Mouse (Mus musculus) left cerebral cortex, postnatal 36 days (tissue): ENCODE results near the gene Gan. TPM values are rescaled to one million over a fixed set of nuclear protein-coding genes. Genes with fewer than 3 reads are reported as not detected.
A peak's percentile ranks its signal among the peaks of the same experiment; 100 is the strongest.

Experiments used
- DNase-seq, 2 experiments: peaks; one replicate each; pipeline ENCODE4 v3.0.0; 2021 to 2022; ENCODE audit warnings: low spot score in 2 of 2, mixed read lengths in 1 of 2
- intact Hi-C: fragments of 180-260 bp; cut with DNase I; formaldehyde crosslinking; loops from one replicate; pipeline ENCODE4 v1.15.1; 2025
- total RNA-seq, 2 experiments: library from RNA; stranded (reverse); gene quantifications; 2 replicates each; pipeline ENCODE4 v1.2.3; 2021

The Gan gene
- total RNA-seq, 2 experiments from 2014 or later, result 16.3 to 17.0 TPM

GRCm38 (mm10) chr8:117196593-117196992, 38.7 kb downstream of the Gan start:
- intact Hi-C loops, result no loop called here
- DNase-seq, result no peak

DNA sequence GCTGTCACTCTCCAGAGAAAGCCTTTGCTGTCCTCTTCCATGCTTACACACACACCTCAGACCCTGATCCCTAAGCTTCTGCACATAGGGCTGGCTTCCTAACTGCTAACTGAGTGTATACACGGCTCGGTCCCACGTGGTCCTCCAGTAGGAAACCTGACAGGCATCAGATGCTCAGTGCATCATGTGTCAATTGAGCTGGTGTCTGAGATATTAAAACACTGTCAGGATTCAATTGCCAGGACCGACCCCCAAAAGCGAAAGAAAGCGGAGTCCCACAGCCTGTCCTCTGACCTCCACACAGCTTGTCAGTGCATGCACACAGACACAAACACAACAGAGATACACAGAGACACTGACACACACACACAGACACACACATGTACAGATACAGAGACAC, 39.6 kb downstream of the Gan start:
- no peak for DNase-seq
- intact Hi-C loops, result no loop called here

DNA sequence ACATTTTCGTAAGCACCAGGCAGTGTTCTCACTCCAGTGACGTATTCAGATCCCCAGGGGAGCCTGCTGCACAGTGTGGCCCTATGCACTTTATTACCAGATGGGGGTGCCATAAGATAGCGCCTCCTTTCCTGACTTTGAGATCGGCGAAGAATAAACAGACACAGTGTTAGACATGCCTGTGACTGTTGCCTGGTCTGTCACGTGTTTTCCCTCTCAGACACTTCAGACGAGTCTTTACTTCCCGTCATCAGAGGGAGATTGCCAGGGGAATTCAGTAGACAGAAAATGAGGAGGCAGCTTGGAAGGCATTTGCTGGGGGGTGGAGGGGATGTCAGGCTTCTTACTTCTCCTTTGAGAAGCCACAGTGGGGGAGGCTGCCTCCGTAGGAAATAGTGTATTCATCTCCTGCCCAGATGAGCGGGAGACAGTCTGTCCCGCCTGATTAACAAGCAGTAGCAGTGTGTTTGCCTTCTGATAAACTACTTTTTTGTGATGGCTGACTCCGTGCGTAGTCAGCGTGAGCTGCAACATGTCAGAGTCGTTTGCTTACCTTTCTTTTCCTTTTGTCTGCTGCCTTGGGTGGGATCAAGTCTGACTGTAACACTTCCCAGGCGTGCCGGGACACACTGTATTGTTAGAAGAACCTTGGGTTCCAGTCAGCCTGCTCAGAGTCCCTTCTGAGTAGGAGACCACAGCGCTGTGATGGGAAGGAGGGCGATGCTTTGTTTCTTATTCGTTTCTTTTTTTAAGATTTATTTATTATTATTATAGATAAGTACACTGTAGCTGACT, 40.4 kb downstream of the Gan start:
- intact Hi-C loops, result loop anchor here (2.0 kb wide), 1 partner anchor 276 kb away; no protein-coding TSS in a partner anchor
- DNase-seq, result peak; percentile 51 to 57

GRCm38 (mm10) chr8:117199658-117200057, 41.7 kb downstream of the Gan start:
- intact Hi-C loops, result loop anchor here (2.0 kb wide), 1 partner anchor 275 kb away; no protein-coding TSS in a partner anchor
- no peak for DNase-seq

DNA sequence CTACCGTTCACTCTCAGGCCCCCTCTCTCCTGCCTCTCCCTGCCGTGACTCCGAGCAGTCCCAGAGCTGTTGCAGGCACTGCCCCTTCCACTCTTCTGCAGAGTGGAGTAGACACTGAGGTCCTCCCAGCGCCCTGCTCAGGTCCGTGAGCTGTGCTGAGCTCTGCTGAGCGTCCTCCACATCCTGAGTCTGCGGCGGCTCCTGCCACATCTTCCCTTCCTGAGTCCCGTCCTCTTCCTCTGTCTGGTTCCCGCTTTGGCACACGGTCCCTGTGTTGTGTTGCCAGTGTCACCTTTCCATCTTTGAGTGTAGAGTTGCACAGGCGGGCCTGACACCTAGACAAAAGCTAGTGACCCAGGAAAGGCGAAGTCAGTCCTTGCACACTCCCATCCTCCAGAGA, 42.4 kb downstream of the Gan start:
- intact Hi-C loops, result no loop called here
- no peak for DNase-seq

DNA sequence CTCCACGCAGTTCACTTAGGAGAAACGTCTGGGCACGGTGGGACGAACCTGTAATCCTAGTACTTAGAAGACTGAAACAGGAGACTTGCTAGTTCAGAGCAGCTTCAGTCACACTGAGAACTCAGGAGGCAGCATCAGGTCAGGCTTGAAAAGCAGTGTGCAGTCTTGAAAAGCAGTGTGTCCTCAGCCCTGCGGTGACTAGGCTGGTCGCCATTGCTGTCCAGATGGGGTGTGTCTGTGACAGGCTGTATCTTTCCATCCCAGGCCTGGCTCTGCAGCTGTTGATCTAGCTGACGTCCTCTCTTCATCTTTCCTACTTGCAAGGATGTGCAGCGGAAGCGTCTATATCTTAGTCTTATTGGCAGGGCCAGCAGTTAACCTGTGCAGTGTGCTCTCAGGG, 42.9 kb downstream of the Gan start:
- intact Hi-C loops, result no loop called here
- no peak for DNase-seq

GRCm38 (mm10) chr8:117201221-117202017, 43.5 kb downstream of the Gan start:
- DNase-seq, result no peak
- intact Hi-C loops, result no loop called here

DNA sequence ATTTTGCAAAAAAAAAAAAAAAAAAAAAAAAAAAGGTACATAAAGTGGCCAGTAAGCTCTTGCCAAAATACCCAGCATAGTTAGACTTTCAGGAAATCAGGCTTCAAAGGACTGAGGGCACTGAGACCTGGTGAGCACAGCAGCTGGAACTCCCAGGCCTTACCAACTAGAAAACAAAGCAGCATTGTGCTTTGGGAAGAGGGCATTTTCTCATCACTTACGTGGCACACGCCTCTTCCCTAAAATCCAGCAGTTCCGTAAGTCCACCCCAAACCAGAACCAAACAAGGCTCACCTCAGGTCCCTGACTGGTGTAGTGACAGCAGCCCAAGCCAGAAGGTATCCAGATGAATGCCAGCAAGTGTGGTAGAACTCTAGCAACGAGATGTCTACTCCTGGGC, 45.1 kb downstream of the Gan start:
- intact Hi-C loops, result no loop called here
- no peak for DNase-seq

DNA sequence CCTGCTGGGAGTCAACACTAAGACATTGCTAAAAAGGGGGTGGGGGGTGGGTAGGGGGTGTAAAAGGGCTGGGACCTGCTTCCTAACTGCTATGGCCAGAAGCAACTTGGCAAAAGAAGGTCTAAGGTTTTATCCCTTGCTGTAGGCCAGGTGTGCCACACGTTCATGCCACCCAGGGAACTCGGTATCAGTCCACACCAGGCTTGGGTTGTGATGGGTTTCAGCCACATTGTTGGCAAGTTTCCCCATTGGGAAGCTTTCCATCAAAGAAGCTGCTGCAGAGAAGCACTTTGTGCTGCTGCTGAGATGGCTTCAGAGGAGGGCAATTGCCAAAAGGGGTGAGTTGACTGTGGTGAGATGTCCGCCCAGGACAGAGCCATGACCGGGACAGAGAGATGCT, 47.9 kb downstream of the Gan start:
- intact Hi-C loops, result no loop called here
- no peak for DNase-seq

GRCm38 (mm10) chr8:117206636-117207035, 48.7 kb downstream of the Gan start:
- intact Hi-C loops, result no loop called here
- no peak for DNase-seq

DNA sequence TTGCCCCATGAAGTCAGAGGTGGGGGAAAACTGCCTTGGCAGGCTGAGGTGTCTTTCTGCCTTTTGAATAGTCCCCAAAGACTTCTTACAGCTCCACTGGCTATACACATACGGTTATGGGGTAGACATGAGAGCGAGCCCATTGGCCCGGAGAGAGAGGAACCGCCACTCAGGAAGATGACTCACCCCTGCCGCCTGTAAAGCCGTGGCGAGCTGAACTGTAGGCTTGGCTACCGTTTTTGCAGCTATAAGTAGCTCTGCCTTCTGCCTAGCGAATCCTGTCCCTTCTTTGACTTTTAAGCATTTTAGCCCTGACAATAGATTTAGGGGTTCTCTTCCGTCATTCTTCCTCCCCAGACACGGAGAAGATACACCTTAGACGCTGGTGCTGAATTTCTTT, 51.2 kb downstream of the Gan start:
- no peak for DNase-seq
- intact Hi-C loops, result no loop called here

DNA sequence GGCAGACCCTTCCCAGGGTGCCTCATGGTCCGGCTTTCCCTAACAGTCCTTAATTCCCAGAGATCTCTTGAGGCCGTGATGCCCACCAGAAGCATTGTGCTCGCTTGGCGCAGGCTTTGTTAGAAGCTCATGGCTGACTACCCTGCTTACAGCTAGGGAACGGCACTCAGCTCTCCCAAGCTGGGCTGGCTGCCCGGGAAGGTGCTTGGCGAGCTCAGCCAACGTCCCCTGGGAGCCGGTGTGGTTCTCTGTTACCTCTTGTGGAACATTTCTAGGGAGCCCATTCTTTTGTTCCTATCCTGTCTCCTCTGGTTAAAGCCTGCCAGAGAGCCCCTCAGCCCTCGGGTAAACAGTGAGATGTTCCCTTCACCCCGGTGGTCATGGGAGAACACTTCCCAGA, 54.2 kb downstream of the Gan start:
- intact Hi-C loops, result no loop called here
- DNase-seq, result no peak

DNA sequence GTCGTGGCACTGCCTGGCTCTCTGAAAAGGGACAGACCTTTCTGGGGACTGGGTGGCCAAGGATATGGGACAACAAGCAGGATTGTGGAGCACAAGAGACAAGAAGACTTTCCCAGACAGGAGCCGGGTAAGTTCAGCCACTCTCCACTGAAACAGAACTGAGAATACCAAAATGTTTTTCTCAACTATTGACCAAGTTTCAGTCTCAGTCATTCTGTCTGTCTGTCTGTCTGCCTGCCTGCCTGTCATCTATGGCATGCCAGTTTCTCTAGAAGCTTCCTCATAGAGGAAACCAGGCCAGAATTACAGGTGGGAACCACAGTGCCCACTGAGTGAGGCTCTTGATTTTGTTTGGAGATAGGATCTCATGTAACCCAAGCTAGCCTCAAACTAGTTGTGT, 59.8 kb downstream of the Gan start:
- intact Hi-C loops, result no loop called here
- no peak for DNase-seq

- no peak for DNase-seq
- intact Hi-C loops, result loop anchor here (10.0 kb wide), 1 partner anchor 342 kb away; no protein-coding TSS in a partner anchor
Observed at GRCm38 (mm10) chr8:117222396-117222795, 64.5 kb downstream of the Gan start.

- DNase-seq, result peak; percentile 78 to 80
- intact Hi-C loops, result loop anchor here (2.0 to 10.0 kb wide), 2 partner anchors 154 to 340 kb away; no protein-coding TSS in a partner anchor
Observed at GRCm38 (mm10) chr8:117224630-117225029, 66.7 kb downstream of the Gan start.

- no peak for DNase-seq
- intact Hi-C loops, result loop anchor here (10.0 kb wide), 1 partner anchor 338 kb away; no protein-coding TSS in a partner anchor
Observed at GRCm38 (mm10) chr8:117226306-117226705, 68.4 kb downstream of the Gan start.

DNA sequence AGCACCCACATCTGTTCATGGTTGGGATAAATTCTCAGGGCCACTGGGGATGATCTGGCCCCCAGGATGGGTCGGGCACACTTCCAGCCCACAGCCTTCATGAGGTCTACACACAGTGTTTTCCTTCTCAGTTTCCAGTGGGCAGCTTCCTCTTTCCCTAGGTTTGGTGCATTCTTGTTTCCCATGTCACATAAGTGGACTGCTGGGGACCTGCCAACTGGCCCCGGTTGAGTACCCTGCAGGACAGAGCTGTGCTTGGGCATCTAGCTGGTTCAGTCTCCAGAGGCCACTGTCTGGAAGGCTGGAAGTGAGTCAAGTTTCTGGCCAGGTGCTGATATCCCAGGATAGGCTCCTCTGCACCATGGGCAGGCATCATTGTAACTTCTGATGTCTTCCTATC, 69.4 kb downstream of the Gan start:
- intact Hi-C loops, result loop anchor here (10.0 kb wide), 1 partner anchor 337 kb away; no protein-coding TSS in a partner anchor
- DNase-seq, result no peak

DNA sequence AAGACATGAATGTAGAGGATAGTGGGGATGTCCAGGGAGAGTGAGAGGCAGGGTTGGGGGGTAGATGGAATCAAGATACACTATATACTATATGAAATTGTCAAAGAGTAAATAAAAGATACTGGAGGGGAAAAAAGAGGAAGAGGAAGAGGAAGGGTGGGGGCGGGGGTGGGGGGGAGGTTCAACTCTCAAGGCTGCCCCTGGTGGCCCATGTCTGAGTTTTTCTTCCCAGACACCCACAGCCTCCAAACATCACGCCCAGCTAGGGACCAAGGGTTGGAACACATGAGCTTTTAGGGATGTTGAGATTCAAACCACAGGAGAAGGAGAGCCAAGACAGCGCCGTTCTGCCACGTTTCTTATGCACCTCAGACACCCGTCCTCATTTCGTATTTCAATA, 75.3 kb downstream of the Gan start:
- DNase-seq, result no peak
- intact Hi-C loops, result no loop called here

- DNase-seq, result no peak
- intact Hi-C loops, result no loop called here
Observed at GRCm38 (mm10) chr8:117236531-117236930, 78.6 kb downstream of the Gan start.

DNA sequence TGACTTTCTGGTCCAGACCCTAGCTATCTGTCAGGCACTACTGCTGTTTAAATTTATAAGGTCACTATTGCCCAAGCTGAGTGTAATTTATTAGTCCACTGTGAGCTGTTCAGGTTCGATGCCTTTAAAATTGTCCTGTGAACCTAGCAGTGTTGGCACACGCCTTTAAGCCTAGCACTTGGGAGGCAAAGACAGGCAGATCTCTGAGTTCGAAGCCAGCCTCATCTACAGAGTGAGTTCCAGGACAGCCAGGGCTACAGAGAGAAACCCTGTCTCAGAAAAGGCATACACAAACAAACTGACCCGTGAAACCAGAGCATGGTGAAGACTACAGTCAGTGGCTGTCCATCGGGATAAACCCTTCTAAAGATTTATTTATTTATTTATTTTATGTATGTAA, 82.4 kb downstream of the Gan start:
- intact Hi-C loops, result no loop called here
- DNase-seq, result no peak
